Mouse (Mus musculus): ENCODE measurements around the gene Gm3402.
"Not testable (repeated sequence)": the region's sequence is repeated elsewhere in the genome, so short reads cannot be mapped to it uniquely, and the experiment has no call there.

The Gm3402 gene

DNA sequence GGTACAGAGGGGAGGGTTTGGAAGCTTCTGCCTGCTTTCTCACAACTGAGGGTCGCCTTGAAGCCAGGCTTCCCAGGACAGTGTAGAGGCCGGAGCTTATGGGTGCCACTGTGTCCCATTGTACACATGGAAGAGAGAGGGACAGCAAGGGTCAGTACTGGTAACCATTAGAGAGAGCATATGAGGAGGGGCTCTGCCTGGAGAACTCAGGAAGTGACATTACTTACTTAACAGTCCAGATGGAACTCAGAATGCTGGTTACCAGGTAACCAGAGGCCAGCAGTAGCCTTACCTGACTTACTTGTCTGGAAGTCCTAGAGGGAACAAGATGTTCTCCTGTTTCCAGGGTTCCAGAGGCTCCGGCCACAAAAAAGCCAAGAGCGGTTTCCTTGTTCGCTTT is at the start of gene Gm3402:
Gm3402 (plus strand) TSS at position 301 of the 400 bp plus-strand sequence.
- not testable (repeated sequence) for DNase-seq (ENCODE audit: low spot score in 2 of 2)

DNA sequence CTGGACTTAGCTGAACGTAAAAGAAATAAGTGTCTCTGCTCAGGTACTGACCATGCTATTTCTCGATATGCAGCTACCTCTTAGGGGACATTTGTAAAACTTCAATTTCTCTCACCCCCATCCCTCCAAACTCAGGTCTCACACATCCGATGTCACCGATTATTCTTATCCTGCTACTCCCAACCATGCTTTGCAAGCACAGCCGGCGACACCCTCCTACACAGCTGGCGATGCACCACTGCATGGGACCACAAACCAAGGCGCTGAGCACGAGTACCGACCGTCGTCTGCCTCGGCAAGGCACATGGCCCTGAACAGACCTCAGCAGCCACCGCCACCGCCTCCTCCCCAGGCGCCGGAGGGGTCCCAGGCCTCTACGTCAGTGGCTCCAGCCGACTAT is 47.3 kb upstream of the Gm3402 start:
- DNase-seq (ENCODE audit: low spot score in 2 of 2): no peak

DNA sequence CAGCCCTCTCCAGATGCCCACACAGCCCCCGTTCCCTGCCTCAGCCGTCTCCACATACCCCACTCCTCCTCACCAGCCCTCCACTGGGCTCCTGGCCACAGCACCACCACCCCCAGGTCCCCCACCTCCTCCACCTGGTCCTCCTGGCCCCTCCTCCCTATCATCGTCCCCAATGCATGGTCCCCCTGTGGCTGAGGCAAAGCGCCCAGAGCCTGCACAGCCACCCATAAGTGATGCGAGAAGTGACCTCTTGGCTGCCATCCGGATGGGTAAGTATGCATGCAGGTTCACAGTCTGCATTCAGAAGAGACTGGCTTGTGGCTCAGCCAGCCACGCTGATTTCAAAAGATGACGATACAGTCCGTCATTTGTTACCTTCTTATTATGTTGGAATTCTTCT is 45.6 kb upstream of the Gm3402 start:
- no peak for DNase-seq (ENCODE audit: low spot score in 2 of 2)

DNA sequence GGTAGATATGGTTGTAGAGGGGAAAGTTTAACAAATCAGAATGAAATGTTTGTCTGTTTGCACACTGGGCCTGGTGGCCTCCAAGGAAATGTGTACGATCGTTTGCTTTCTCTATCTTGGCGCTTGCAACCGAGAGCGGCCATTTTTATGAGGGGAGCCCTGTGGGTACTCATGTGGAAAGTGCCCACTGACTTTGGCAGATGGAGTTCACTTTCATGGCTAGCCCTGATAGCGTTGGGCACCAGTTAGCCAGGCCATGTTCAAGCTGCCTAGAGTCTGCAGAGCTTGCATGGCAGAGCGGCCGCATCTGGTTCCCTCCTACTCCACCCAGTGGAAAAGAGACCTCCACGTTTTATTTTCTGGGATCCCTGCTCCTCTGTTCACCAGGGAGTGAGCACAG is 43.1 kb upstream of the Gm3402 start:
- DNase-seq (ENCODE audit: low spot score in 2 of 2): no peak

DNA sequence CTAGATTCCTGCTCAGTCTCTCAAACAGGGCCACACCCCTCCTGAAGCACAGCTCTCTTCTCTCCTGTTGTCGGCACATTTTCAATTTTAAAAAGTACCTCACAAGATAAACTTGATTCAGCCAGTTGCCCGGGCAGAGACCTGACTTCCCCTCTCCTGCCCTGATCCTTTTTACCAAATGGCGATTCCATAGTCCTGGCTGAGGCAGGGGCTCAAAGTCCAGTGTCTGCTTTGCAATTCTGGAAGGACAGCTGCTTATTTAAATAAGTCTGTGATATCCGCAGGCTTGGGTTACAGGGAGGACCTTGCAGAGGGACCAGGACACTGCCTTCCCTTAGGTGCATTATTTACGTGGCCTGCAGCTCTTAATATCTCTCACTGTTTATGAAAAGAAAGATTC is 42.6 kb upstream of the Gm3402 start:
- no peak for DNase-seq (ENCODE audit: low spot score in 2 of 2)

DNA sequence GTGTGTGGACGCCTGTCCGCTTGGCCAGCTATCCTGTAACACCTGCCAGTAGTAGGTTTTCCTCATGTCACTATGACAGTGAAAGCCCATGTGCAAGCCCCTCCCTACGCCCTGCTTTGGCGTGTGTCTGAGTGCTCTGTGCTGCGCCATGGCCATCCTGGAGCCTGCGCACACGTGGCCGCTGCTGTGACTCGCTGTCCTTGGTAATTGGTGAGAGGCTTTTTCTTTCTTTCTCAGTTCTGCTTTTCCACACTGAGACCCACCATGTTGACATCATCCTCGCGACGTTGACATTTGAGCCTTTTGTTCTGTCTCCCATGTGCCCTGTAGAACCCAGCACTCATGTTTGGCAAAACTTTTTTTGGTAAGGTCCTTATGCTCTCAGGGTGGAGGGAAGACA is 42.1 kb upstream of the Gm3402 start:
- no peak for DNase-seq (ENCODE audit: low spot score in 2 of 2)

DNA sequence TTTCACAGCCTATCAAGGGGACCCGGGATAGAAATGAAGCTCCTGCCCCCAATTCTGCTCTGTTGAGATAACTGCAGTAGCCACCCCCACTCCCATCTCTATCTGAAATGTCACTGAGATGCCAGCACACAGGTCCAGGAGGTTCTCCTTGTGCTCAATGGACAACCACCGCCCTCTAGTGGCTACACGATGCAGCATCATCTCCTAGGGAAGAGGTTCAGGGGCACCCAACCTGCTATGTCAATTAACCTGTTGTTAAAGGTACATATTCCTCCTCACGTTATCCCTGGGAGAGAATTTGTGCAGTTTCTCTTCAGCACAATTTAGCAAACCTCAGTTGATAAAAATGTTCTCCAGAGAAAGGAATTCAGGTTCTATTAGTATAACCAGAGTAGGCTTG is 34.4 kb upstream of the Gm3402 start:
- not testable (repeated sequence) for DNase-seq (ENCODE audit: low spot score in 2 of 2)

DNA sequence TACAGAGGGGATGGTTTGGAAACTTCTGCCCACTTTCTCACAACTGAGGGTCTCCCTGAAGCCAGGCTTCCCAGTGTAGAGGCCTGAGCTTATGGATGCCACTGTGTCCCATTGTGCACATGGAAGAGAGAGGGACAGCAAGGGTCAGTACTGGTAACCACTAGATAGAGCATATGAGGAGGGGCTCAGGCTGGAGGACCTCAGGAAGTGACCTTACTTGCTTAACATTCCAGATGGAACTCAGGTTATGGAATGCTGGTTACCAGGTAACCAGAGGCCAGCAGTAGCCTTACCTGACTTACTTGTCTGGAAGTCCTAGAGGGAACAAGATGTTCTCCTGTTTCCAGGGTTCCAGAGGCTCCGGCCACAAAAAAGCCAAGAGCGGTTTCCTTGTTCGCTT is 32.3 kb upstream of the Gm3402 start, which contains the start of gene Gm6408:
Gm6408 (plus strand) TSS at position 301 of the 400 bp plus-strand sequence.
- not testable (repeated sequence) for DNase-seq (ENCODE audit: low spot score in 2 of 2)

DNA sequence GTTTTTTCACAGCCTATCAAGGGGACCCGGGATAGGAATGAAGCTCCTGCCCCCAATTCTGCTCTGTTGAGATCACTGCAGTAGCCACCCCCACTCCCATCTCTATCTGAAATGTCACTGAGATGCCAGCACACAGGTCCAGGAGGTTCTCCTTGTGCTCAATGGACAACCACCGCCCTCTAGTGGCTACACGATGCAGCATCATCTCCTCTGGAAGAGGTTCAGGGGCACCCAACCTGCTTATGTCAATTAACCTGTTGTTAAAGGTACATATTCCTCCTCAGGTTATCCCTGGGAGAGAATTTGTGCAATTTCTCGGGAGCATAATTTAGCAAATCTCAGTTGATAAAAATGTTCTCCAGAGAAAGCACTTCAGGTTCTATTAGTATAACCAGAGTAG is 25.0 kb upstream of the Gm3402 start:
- not testable (repeated sequence) for DNase-seq (ENCODE audit: low spot score in 2 of 2)

DNA sequence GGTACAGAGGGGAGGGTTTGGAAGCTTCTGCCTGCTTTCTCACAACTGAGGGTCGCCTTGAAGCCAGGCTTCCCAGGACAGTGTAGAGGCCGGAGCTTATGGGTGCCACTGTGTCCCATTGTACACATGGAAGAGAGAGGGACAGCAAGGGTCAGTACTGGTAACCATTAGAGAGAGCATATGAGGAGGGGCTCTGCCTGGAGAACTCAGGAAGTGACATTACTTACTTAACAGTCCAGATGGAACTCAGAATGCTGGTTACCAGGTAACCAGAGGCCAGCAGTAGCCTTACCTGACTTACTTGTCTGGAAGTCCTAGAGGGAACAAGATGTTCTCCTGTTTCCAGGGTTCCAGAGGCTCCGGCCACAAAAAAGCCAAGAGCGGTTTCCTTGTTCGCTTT is 22.9 kb upstream of the Gm3402 start, which contains the start of gene Gm6370:
Gm6370 (plus strand) TSS at position 301 of the 400 bp plus-strand sequence.
- not testable (repeated sequence) for DNase-seq (ENCODE audit: low spot score in 2 of 2)

DNA sequence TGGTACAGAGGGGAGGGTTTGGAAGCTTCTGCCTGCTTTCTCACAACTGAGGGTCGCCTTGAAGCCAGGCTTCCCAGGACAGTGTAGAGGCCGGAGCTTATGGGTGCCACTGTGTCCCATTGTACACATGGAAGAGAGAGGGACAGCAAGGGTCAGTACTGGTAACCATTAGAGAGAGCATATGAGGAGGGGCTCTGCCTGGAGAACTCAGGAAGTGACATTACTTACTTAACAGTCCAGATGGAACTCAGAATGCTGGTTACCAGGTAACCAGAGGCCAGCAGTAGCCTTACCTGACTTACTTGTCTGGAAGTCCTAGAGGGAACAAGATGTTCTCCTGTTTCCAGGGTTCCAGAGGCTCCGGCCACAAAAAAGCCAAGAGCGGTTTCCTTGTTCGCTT is 11.8 kb upstream of the Gm3402 start, which contains the start of gene 4930449I24Rik:
4930449I24Rik (plus strand) TSS at position 301 of the 400 bp plus-strand sequence.
- not testable (repeated sequence) for DNase-seq (ENCODE audit: low spot score in 2 of 2)

DNA sequence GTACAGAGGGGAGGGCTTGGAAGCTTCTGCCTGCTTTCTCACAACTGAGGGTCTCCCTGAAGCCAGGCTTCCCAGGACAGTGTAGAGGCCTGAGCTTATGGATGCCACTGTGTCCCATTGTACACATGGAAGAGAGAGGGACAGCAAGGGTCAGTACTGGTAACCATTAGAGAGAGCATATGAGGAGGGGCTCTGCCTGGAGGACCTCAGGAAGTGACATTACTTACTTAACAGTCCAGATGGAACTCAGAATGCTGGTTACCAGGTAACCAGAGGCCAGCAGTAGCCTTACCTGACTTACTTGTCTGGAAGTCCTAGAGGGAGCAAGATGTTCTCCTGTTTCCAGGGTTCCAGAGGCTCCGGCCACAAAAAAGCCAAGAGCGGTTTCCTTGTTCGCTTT is 11.6 kb downstream of the Gm3402 start, which contains the start of gene Gm3404:
Gm3404 (plus strand) TSS at position 301 of the 400 bp plus-strand sequence.
- DNase-seq (ENCODE audit: low spot score in 2 of 2): not testable (repeated sequence)

DNA sequence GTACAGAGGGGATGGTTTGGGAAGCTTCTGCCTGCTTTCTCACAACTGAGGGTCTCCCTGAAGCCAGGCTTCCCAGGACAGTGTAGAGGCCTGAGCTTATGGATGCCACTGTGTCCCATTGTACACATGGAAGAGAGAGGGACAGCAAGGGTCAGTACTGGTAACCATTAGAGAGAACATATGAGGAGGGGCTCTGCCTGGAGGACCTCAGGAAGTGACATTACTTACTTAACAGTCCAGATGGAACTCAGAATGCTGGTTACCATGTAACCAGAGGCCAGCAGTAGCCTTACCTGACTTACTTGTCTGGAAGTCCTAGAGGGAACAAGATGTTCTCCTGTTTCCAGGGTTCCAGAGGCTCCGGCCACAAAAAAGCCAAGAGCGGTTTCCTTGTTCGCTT is 23.4 kb downstream of the Gm3402 start, which contains the start of gene Gm3409:
Gm3409 (plus strand) TSS at position 301 of the 400 bp plus-strand sequence.
- DNase-seq (ENCODE audit: low spot score in 2 of 2): not testable (repeated sequence)

DNA sequence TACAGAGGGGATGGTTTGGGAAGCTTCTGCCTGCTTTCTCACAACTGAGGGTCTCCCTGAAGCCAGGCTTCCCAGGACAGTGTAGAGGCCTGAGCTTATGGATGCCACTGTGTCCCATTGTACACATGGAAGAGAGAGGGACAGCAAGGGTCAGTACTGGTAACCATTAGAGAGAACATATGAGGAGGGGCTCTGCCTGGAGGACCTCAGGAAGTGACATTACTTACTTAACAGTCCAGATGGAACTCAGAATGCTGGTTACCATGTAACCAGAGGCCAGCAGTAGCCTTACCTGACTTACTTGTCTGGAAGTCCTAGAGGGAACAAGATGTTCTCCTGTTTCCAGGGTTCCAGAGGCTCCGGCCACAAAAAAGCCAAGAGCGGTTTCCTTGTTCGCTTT is 41.9 kb downstream of the Gm3402 start, which contains the start of gene Gm3415:
Gm3415 (plus strand) TSS at position 301 of the 400 bp plus-strand sequence.
- not testable (repeated sequence) for DNase-seq (ENCODE audit: low spot score in 2 of 2)

DNA sequence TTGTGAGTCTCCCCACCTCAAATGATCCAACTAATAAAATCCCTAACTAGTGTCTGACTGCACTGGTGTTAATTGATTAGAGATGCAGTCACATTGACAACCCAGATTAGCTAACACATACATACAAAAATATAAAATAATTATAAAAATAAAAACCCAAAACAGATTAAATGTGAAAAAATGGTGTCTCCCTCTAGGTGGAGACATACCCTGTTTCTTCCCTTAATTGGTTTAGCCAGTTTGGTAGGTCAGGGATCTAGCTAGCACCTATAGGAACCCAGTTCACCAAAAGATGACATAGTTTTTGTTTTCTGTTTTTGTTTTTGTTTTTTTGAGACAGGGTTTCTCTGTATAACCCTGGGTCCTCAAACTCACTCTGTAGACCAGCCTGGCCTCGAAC is 50.3 kb downstream of the Gm3402 start:
- no peak for DNase-seq (ENCODE audit: low spot score in 2 of 2)
